Mouse (Mus musculus): ENCODE measurements around the gene Jam2. TPM values are rescaled to one million over a fixed set of nuclear protein-coding genes. Genes with fewer than 3 reads are reported as not detected.
A peak's percentile ranks its signal among the peaks of the same experiment; 100 is the strongest.

Gene Jam2
- polyA plus RNA-seq, 1 experiment from 2014 or later, result 37.7 TPM

- no peaks in the 10 kb centered on the region for H3K4me1 ChIP-seq (ENCODE audit: control insufficient read depth, insufficient read depth, low read length)
- peak; percentile 82 for DNase-seq
- H3K9me3 ChIP-seq (ENCODE audit: control insufficient read depth, low read length), result no peaks in the 10 kb centered on the region
- ATAC-seq (ENCODE audit: low FRiP score, low TSS enrichment), result peak; percentile 66; the same call in 1 of the 2 replicates
- 36% methylated on average over 7 of the region's 7 CpGs for WGBS
- H3K9ac ChIP-seq (replicated peaks; ENCODE audit: low read length), result no peak overlapping the region
- no peak overlapping the region for H3K4me2 ChIP-seq (ENCODE audit: low read length)
- no peak overlapping the region for H3K4me3 ChIP-seq (replicated peaks; ENCODE audit: low read depth, low read length)
- H3K27ac ChIP-seq (replicated peaks; ENCODE audit: low read depth, low read length), result no peak overlapping the region
- no peaks in the 10 kb centered on the region for H3K27me3 ChIP-seq (ENCODE audit: control insufficient read depth, insufficient read depth, low read length)
- H3K36me3 ChIP-seq (ENCODE audit: control insufficient read depth, insufficient read depth, low read length), result peaks cover 45% of the 10 kb centered on the region
Measured at GRCm38 (mm10) chr16:84817423-84817822, 43.5 kb downstream of the Jam2 start.

DNA sequence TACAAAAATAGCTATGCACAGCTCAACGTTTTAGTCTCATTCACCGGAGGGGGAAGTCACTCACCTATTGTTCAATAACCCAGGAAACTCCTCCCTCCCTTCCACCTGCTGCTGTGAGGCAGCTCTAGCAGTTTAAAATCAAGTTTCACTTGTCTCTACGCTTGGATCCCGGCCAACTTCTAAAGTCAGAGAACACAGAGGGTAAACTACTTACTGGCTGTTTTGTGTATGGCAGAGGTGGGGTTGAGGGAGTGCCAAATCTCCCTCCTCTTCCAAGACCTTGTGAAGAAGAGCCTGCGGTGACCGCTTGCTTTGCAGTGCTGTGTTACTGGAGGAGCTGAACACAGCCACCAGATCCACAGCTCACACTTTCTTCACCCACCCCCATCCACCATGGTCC, 51.1 kb downstream of the Jam2 start:
- Histone ChIP-seq H3K4me1 (ENCODE audit: control insufficient read depth, insufficient read depth, low read length) (no peaks in the 10 kb centered on the region), H3K27ac (replicated peaks; ENCODE audit: low read depth, low read length) (no peak overlapping the region), H3K27me3 (ENCODE audit: control insufficient read depth, insufficient read depth, low read length) (no peaks in the 10 kb centered on the region), H3K9ac (replicated peaks; ENCODE audit: low read length) (no peak overlapping the region), H3K4me3 (replicated peaks; ENCODE audit: low read depth, low read length) (no peak overlapping the region), H3K4me2 (ENCODE audit: low read length) (no peak overlapping the region), H3K9me3 (ENCODE audit: control insufficient read depth, low read length) (no peaks in the 10 kb centered on the region), H3K36me3 (ENCODE audit: control insufficient read depth, insufficient read depth, low read length) (peaks cover 89% of the 10 kb centered on the region)
- ATAC-seq (ENCODE audit: low FRiP score, low TSS enrichment), result no peak; the same call in 1 of the 2 replicates
- WGBS, result 73% methylated on average over 6 of the region's 6 CpGs
- DNase-seq, result peak; percentile 51

GRCm38 (mm10) chr16:84831696-84832095, 57.8 kb downstream of the Jam2 start:
- ATAC-seq (ENCODE audit: low FRiP score, low TSS enrichment) (no peak), DNase-seq (no peak)
- H3K36me3 ChIP-seq (ENCODE audit: control insufficient read depth, insufficient read depth, low read length), result peaks cover 56% of the 10 kb centered on the region
- no peak overlapping the region for H3K4me3 ChIP-seq (replicated peaks; ENCODE audit: low read depth, low read length)
- H3K27ac ChIP-seq (replicated peaks; ENCODE audit: low read depth, low read length), result no peak overlapping the region
- no peaks in the 10 kb centered on the region for H3K9me3 ChIP-seq (ENCODE audit: control insufficient read depth, low read length)
- H3K9ac ChIP-seq (replicated peaks; ENCODE audit: low read length), result no peak overlapping the region
- H3K4me2 ChIP-seq (ENCODE audit: low read length), result no peak overlapping the region
- peaks cover 14% of the 10 kb centered on the region for H3K4me1 ChIP-seq (ENCODE audit: control insufficient read depth, insufficient read depth, low read length)
- WGBS, result 93% methylated on average over 5 of the region's 5 CpGs
- H3K27me3 ChIP-seq (ENCODE audit: control insufficient read depth, insufficient read depth, low read length), result no peaks in the 10 kb centered on the region

DNA sequence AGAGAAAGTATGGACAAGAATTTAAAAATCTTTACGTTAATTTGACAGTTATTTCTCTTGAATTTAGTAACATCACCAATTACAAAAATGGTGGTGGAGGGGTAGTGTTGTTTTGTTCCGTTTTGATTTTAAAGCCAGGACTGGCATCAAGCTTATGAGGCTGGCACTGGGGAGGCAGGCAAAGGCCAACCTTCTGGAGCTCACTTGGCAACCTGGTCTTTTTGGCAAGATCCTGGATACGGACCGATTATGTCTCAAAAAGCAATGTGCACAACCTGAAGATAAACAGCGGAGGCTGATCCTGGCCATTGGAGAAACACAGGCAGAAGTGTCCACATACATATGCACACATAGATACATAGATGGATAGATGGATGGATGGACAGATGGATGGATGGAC, 58.8 kb downstream of the Jam2 start:
- Histone ChIP-seq H3K27me3 (ENCODE audit: control insufficient read depth, insufficient read depth, low read length) (no peaks in the 10 kb centered on the region), H3K9ac (replicated peaks; ENCODE audit: low read length) (no peak overlapping the region), H3K4me3 (replicated peaks; ENCODE audit: low read depth, low read length) (no peak overlapping the region), H3K36me3 (ENCODE audit: control insufficient read depth, insufficient read depth, low read length) (peaks cover 46% of the 10 kb centered on the region), H3K27ac (replicated peaks; ENCODE audit: low read depth, low read length) (no peak overlapping the region), H3K4me1 (ENCODE audit: control insufficient read depth, insufficient read depth, low read length) (peaks cover 16% of the 10 kb centered on the region), H3K4me2 (ENCODE audit: low read length) (no peak overlapping the region), H3K9me3 (ENCODE audit: control insufficient read depth, low read length) (no peaks in the 10 kb centered on the region)
- WGBS, result 95% methylated on average over 5 of the region's 5 CpGs
- no peak for DNase-seq
- no peak for ATAC-seq (ENCODE audit: low FRiP score, low TSS enrichment)

DNA sequence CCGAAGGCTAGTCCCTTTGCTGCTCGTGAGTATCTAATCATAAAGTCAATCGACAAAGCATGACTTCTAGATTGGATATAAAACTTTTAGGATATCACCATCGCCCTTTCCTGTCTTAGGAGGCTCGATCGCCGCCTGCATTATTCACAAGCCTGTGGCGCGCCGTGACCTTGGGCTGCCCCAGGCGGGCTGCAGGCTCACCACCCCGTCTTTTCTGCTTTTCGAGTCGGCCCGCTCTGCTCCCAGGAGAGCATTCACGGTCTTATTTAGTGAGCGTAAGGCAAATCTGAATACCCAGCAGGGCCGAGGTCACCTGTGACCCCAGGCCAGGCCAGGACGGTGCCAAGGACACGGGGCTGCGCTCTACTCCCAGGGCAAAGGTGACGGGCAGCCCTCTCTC, 60.4 kb downstream of the Jam2 start:
- peaks cover 37% of the 10 kb centered on the region for H3K36me3 ChIP-seq (ENCODE audit: control insufficient read depth, insufficient read depth, low read length)
- H3K4me1 ChIP-seq (ENCODE audit: control insufficient read depth, insufficient read depth, low read length), result peaks cover 16% of the 10 kb centered on the region
- WGBS, result under 1% methylated on average over 22 of the region's 22 CpGs
- ATAC-seq (ENCODE audit: low FRiP score, low TSS enrichment) (no peak), DNase-seq (no peak)
- H3K9me3 ChIP-seq (ENCODE audit: control insufficient read depth, low read length), result no peaks in the 10 kb centered on the region
- peak overlapping the region; percentile 95 for H3K9ac ChIP-seq (replicated peaks; ENCODE audit: low read length)
- H3K27ac ChIP-seq (replicated peaks; ENCODE audit: low read depth, low read length), result peak overlapping the region; percentile 95
- no peaks in the 10 kb centered on the region for H3K27me3 ChIP-seq (ENCODE audit: control insufficient read depth, insufficient read depth, low read length)
- peak overlapping the region; percentile 86 for H3K4me2 ChIP-seq (ENCODE audit: low read length)
- peak overlapping the region; percentile 92 for H3K4me3 ChIP-seq (replicated peaks; ENCODE audit: low read depth, low read length)

GRCm38 (mm10) chr16:84834745-84835440, 61.0 kb downstream of the Jam2 start, which contains the start of gene Gabpa:
Gene Gabpa (plus strand): TSS chr16:84834925.
- Histone ChIP-seq H3K36me3 (ENCODE audit: control insufficient read depth, insufficient read depth, low read length) (peaks cover 34% of the 10 kb centered on the region), H3K9me3 (ENCODE audit: control insufficient read depth, low read length) (no peaks in the 10 kb centered on the region), H3K9ac (replicated peaks; ENCODE audit: low read length) (peak within 1 kb of the TSS; percentile 95), H3K27ac (replicated peaks; ENCODE audit: low read depth, low read length) (peak within 1 kb of the TSS; percentile 95), H3K27me3 (ENCODE audit: control insufficient read depth, insufficient read depth, low read length) (no peaks in the 10 kb centered on the region), H3K4me2 (ENCODE audit: low read length) (peak within 1 kb of the TSS; percentile 86), H3K4me1 (ENCODE audit: control insufficient read depth, insufficient read depth, low read length) (peaks cover 16% of the 10 kb centered on the region), H3K4me3 (replicated peaks; ENCODE audit: low read depth, low read length) (peak within 1 kb of the TSS; percentile 92)
- DNase-seq (peak; percentile 95), ATAC-seq (ENCODE audit: low FRiP score, low TSS enrichment) (peak; percentile 94)
- under 1% methylated on average over 52 of the region's 52 CpGs for WGBS

GRCm38 (mm10) chr16:84835441-84835822, 61.5 kb downstream of the Jam2 start, which contains the start of gene Atp5j:
Gene Atp5j (minus strand): TSS chr16:84835625.
- ATAC-seq (ENCODE audit: low FRiP score, low TSS enrichment), result peak; percentile 75
- WGBS, result under 1% methylated on average over 56 of the region's 57 CpGs
- Histone ChIP-seq H3K9me3 (ENCODE audit: control insufficient read depth, low read length) (no peaks in the 10 kb centered on the region), H3K36me3 (ENCODE audit: control insufficient read depth, insufficient read depth, low read length) (peaks cover 32% of the 10 kb centered on the region), H3K4me2 (ENCODE audit: low read length) (peak within 1 kb of the TSS; percentile 86), H3K27me3 (ENCODE audit: control insufficient read depth, insufficient read depth, low read length) (no peaks in the 10 kb centered on the region), H3K27ac (replicated peaks; ENCODE audit: low read depth, low read length) (peak within 1 kb of the TSS; percentile 95), H3K9ac (replicated peaks; ENCODE audit: low read length) (peak within 1 kb of the TSS; percentile 95), H3K4me3 (replicated peaks; ENCODE audit: low read depth, low read length) (peak within 1 kb of the TSS; percentile 92), H3K4me1 (ENCODE audit: control insufficient read depth, insufficient read depth, low read length) (peaks cover 16% of the 10 kb centered on the region)
- peak; percentile 89 for DNase-seq

GRCm38 (mm10) chr16:84835823-84836743, 62.2 kb downstream of the Jam2 start:
- Histone ChIP-seq H3K36me3 (ENCODE audit: control insufficient read depth, insufficient read depth, low read length) (peaks cover 32% of the 10 kb centered on the region), H3K9ac (replicated peaks; ENCODE audit: low read length) (peak overlapping the region; percentile 95), H3K27ac (replicated peaks; ENCODE audit: low read depth, low read length) (peak overlapping the region; percentile 95), H3K4me1 (ENCODE audit: control insufficient read depth, insufficient read depth, low read length) (peaks cover 16% of the 10 kb centered on the region), H3K9me3 (ENCODE audit: control insufficient read depth, low read length) (no peaks in the 10 kb centered on the region), H3K4me2 (ENCODE audit: low read length) (peak overlapping the region; percentile 86), H3K4me3 (replicated peaks; ENCODE audit: low read depth, low read length) (peak overlapping the region; percentile 92), H3K27me3 (ENCODE audit: control insufficient read depth, insufficient read depth, low read length) (no peaks in the 10 kb centered on the region)
- DNase-seq (peak; percentile 72), ATAC-seq (ENCODE audit: low FRiP score, low TSS enrichment) (peak; percentile 2; the same call in 1 of the 2 replicates)
- WGBS, result 10% methylated on average over 29 of the region's 29 CpGs

Measured in midbrain, embryonic 14.5 days (tissue).